Mouse (Mus musculus) MEL (cell line): ENCODE measurements around the gene Tmem86a. TPM values are rescaled to one million over a fixed set of nuclear protein-coding genes. Genes with fewer than 3 reads are reported as not detected.
A peak's percentile ranks its signal among the peaks of the same experiment; 100 is the strongest.

ENCODE experiments used
- DNase-seq: peaks from one replicate; pipeline ENCODE4 v3.0.0; 2011; ENCODE audit warnings: low read depth, low spot score
- H3K27ac ChIP-seq: 2 replicates; pipeline ENCODE4 v1.5.1; 2012; ENCODE audit warnings: low read depth, mild to moderate bottlenecking, control low read depth, low read length, moderate library complexity; ENCODE audit not compliant: control insufficient read depth
- H3K27me3 ChIP-seq, 2 experiments: fragments of 150-350 bp in 1 of 2; sonication (generic) in 1 of 2; 2 replicates each; pipeline ENCODE4 v1.6.1; 2012; ENCODE audit warnings: low read length in 2 of 2, mild to moderate bottlenecking in 2 of 2, improper control_type of control experiment in 1 of 2, moderate library complexity in 1 of 2; ENCODE audit not compliant: insufficient read depth in 2 of 2, control insufficient read depth in 1 of 2
- H3K36me3 ChIP-seq, 2 experiments: 2 replicates each; pipeline ENCODE4 v1.6.1; 2012 to 2014; ENCODE audit warnings: low read length in 2 of 2, improper control_type of control experiment in 1 of 2, inconsistent platforms in 1 of 2, mild to moderate bottlenecking in 1 of 2; ENCODE audit not compliant: insufficient read depth in 2 of 2, control insufficient read depth in 1 of 2
- H3K4me1 ChIP-seq, 2 experiments: fragments of 150-350 bp in 1 of 2; sonication (generic) in 1 of 2; 2 replicates each; pipeline ENCODE4 v1.6.1; 2012; ENCODE audit warnings: low read length in 2 of 2, improper control_type of control experiment in 1 of 2, mild to moderate bottlenecking in 1 of 2; ENCODE audit not compliant: insufficient read depth in 2 of 2, control insufficient read depth in 1 of 2
- H3K4me3 ChIP-seq, 2 experiments: fragments of 150-350 bp in 1 of 2; sonication (generic) in 1 of 2; 2 replicates each; pipeline ENCODE4 v1.5.1; 2012; ENCODE audit warnings: low read depth in 2 of 2, low read length in 2 of 2, mild to moderate bottlenecking in 2 of 2, moderate library complexity in 2 of 2, control low read depth in 1 of 2, improper control_type of control experiment in 1 of 2; ENCODE audit not compliant: control insufficient read depth in 1 of 2, insufficient read depth in 1 of 2
- H3K79me2 ChIP-seq: 2 replicates; pipeline ENCODE4 v1.6.1; 2012; ENCODE audit warnings: mild to moderate bottlenecking, low read length, moderate library complexity; ENCODE audit not compliant: control insufficient read depth, poor library complexity, insufficient read depth
- H3K9ac ChIP-seq: 2 replicates; pipeline ENCODE4 v1.6.1; 2012; ENCODE audit warnings: low read depth, mild to moderate bottlenecking, control low read depth, low read length, moderate library complexity; ENCODE audit not compliant: control insufficient read depth, poor library complexity, severe bottlenecking
- H3K9me3 ChIP-seq: fragments of 150-350 bp; sonication (generic); replicated peaks from 2 replicates; pipeline ENCODE4 v1.6.1; 2012; ENCODE audit warnings: mild to moderate bottlenecking, low read length, improper control_type of control experiment, moderate library complexity; ENCODE audit not compliant: insufficient read depth
- BHLHE40 ChIP-seq: IDR thresholded peaks from 2 replicates; pipeline ENCODE4 v1.6.1; 2012; ENCODE audit warnings: low read depth, mild to moderate bottlenecking, inconsistent platforms, low read length, improper control_type of control experiment, borderline replicate concordance
- CHD1 ChIP-seq: IDR thresholded peaks from 2 replicates; pipeline ENCODE4 v1.6.1; 2012; ENCODE audit warnings: low read depth, mild to moderate bottlenecking, inconsistent platforms, low read length, improper control_type of control experiment
- E2F4 ChIP-seq: IDR thresholded peaks from 2 replicates; pipeline ENCODE4 v1.6.1; 2011; ENCODE audit warnings: low read depth, low read length, improper control_type of control experiment, borderline replicate concordance
- ELF1 ChIP-seq: IDR thresholded peaks from 2 replicates; pipeline ENCODE4 v1.6.1; 2014; ENCODE audit warnings: low read depth, mild to moderate bottlenecking, inconsistent platforms, low read length, improper control_type of control experiment, moderate library complexity
- EP300 ChIP-seq, 2 experiments: IDR thresholded peaks; 2 replicates each; pipeline ENCODE4 v1.6.1; 2011; ENCODE audit warnings: improper control_type of control experiment in 2 of 2, low read length in 2 of 2, low read depth in 1 of 2, mild to moderate bottlenecking in 1 of 2
- GATA1 ChIP-seq: IDR thresholded peaks from 2 replicates; pipeline ENCODE4 v1.6.1; 2011; ENCODE audit warnings: low read depth, low read length, improper control_type of control experiment
- HCFC1 ChIP-seq: IDR thresholded peaks from 2 replicates; pipeline ENCODE4 v1.6.1; 2012; ENCODE audit warnings: low read depth, mild to moderate bottlenecking, inconsistent platforms, low read length, improper control_type of control experiment, moderate library complexity
- JUND ChIP-seq: IDR thresholded peaks from 2 replicates; pipeline ENCODE4 v1.6.1; 2011; ENCODE audit warnings: low read depth, mild to moderate bottlenecking, improper control_type of control experiment, low read length
- KAT2A ChIP-seq: conservative IDR thresholded peaks from 2 replicates; pipeline ENCODE4 v1.6.1; 2012; ENCODE audit warnings: low read depth, low read length, improper control_type of control experiment, inconsistent platforms
- MAFK ChIP-seq: IDR thresholded peaks from 2 replicates; pipeline ENCODE4 v1.6.1; 2011; ENCODE audit warnings: low read depth, mild to moderate bottlenecking, low read length, improper control_type of control experiment, borderline replicate concordance
- MAX ChIP-seq: IDR thresholded peaks from 2 replicates; pipeline ENCODE4 v1.6.1; 2011; ENCODE audit warnings: low read length, improper control_type of control experiment
- MEF2A ChIP-seq: IDR thresholded peaks from 2 replicates; pipeline ENCODE4 v1.6.1; 2014; ENCODE audit warnings: low read depth, mild to moderate bottlenecking, inconsistent platforms, low read length, improper control_type of control experiment; ENCODE audit not compliant: poor library complexity, insufficient replicate concordance, severe bottlenecking; ENCODE audit errors: extremely low read depth
- MXI1 ChIP-seq: IDR thresholded peaks from 2 replicates; pipeline ENCODE4 v1.6.1; 2011; ENCODE audit warnings: mild to moderate bottlenecking, low read depth, low read length, improper control_type of control experiment
- MYC ChIP-seq: IDR thresholded peaks from 2 replicates; pipeline ENCODE4 v1.6.1; 2011; ENCODE audit warnings: low read depth, mild to moderate bottlenecking, low read length, improper control_type of control experiment, moderate library complexity
- NRF1 ChIP-seq: IDR thresholded peaks from 2 replicates; pipeline ENCODE4 v1.6.1; 2014; ENCODE audit warnings: low read depth, mild to moderate bottlenecking, inconsistent platforms, low read length, improper control_type of control experiment, moderate library complexity; ENCODE audit not compliant: poor library complexity, insufficient read depth, severe bottlenecking
- POLR2A ChIP-seq, 2 experiments: IDR thresholded peaks; 2 replicates each; pipeline ENCODE4 v1.6.1; 2011 to 2012; ENCODE audit warnings: low read length in 2 of 2, mild to moderate bottlenecking in 2 of 2, control low read depth in 1 of 2, improper control_type of control experiment in 1 of 2, low read depth in 1 of 2, moderate library complexity in 1 of 2; ENCODE audit not compliant: control insufficient read depth in 1 of 2, insufficient read depth in 1 of 2, poor library complexity in 1 of 2
- POLR2AphosphoS2 ChIP-seq: IDR thresholded peaks from 2 replicates; pipeline ENCODE4 v1.6.1; 2011; ENCODE audit warnings: low read length, improper control_type of control experiment
- POLR2AphosphoS5 ChIP-seq: IDR thresholded peaks from 2 replicates; pipeline ENCODE4 v1.6.1; 2012; ENCODE audit warnings: low read depth, borderline replicate concordance, mild to moderate bottlenecking, inconsistent platforms, low read length, moderate library complexity, mixed read lengths
- RAD21 ChIP-seq: IDR thresholded peaks from 2 replicates; pipeline ENCODE4 v1.6.1; 2011; ENCODE audit warnings: mild to moderate bottlenecking, low read depth, low read length, improper control_type of control experiment
- RCOR1 ChIP-seq: IDR thresholded peaks from 2 replicates; pipeline ENCODE4 v1.6.1; 2012; ENCODE audit warnings: low read depth, mild to moderate bottlenecking, inconsistent platforms, low read length, improper control_type of control experiment
- SIN3A ChIP-seq: IDR thresholded peaks from 2 replicates; pipeline ENCODE4 v1.6.1; 2012; ENCODE audit warnings: low read length, improper control_type of control experiment, inconsistent platforms
- SMC3 ChIP-seq: IDR thresholded peaks from 2 replicates; pipeline ENCODE4 v1.6.1; 2011; ENCODE audit warnings: low read depth, low read length, improper control_type of control experiment
- TBP ChIP-seq: IDR thresholded peaks from 2 replicates; pipeline ENCODE4 v1.8.0; 2011; ENCODE audit warnings: low read depth, low read length, improper control_type of control experiment
- TCF12 ChIP-seq: IDR thresholded peaks from 2 replicates; pipeline ENCODE4 v1.6.1; 2014; ENCODE audit warnings: low read depth, mild to moderate bottlenecking, inconsistent platforms, low read length, improper control_type of control experiment, moderate library complexity
- UBTF ChIP-seq: IDR thresholded peaks from 2 replicates; pipeline ENCODE4 v1.6.1; 2012; ENCODE audit warnings: low read depth, mild to moderate bottlenecking, inconsistent platforms, low read length, improper control_type of control experiment, moderate library complexity, borderline replicate concordance; ENCODE audit not compliant: insufficient read depth
- USF2 ChIP-seq, 2 experiments: IDR thresholded peaks; 2 replicates each; pipeline ENCODE4 v1.6.1; 2011 to 2012; ENCODE audit warnings: improper control_type of control experiment in 2 of 2, low read length in 2 of 2, borderline replicate concordance in 1 of 2, inconsistent platforms in 1 of 2, low read depth in 1 of 2, mild to moderate bottlenecking in 1 of 2; ENCODE audit not compliant: insufficient read depth in 1 of 2
- polyA plus RNA-seq, 2 experiments: library from polyadenylated mRNA; stranded (reverse) in 1 of 2; unstranded in 1 of 2; fragments of >175 nt in 1 of 2; fragments of >200 nt in 1 of 2; gene quantifications; 2 replicates each; pipeline versions ENCODE4 v1.2.1 to v1.2.4; 2012; ENCODE audit warnings: low replicate concordance in 2 of 2, low read depth in 1 of 2; ENCODE audit not compliant: insufficient read length in 2 of 2, insufficient read depth in 1 of 2, missing spikeins in 1 of 2
- total RNA-seq: library from RNA; depleted of rRNA; stranded (reverse); fragments of 300-350 nt; gene quantifications from 2 replicates; pipeline ENCODE4 v1.2.3, GENCODE M21; 2012; rRNA removed

Tmem86a gene
- total RNA-seq (0.23 and 0.27 TPM in 2 replicates), polyA plus RNA-seq (under 1 TPM in 1 of 2 experiments, not detected in 1; 0.54 TPM)

- H3K27me3 ChIP-seq: peaks cover 0 to 4% of the 10 kb centered on the region in 2 experiments; a peak in 3 of 4 replicates
- no peaks in the 10 kb centered on the region for H3K9me3 ChIP-seq
- H3K27ac ChIP-seq: no peak within 1 kb of the TSS
- DNase-seq: peak; percentile 93
- H3K9ac ChIP-seq: peak within 1 kb of the TSS; percentile 59
- H3K36me3 ChIP-seq: peaks cover 0 to 7% of the 10 kb centered on the region in 2 experiments; a peak in 2 of 4 replicates
- H3K4me1 ChIP-seq: peaks cover 0 to 15% of the 10 kb centered on the region in 2 experiments; a peak in 3 of 4 replicates
- H3K79me2 ChIP-seq: no peaks in the 10 kb centered on the region
- TF ChIP-seq CHD1: no peak
- TF ChIP-seq BHLHE40: peak; percentile 64; the same call in 1 of the 2 replicates
- TF ChIP-seq KAT2A: no peak
- no peak for TF ChIP-seq MAX
- no peak for TF ChIP-seq MAFK
- no peak for TF ChIP-seq E2F4
- TF ChIP-seq RCOR1: no peak
- TF ChIP-seq ELF1: no peak
- TF ChIP-seq POLR2A (IDR thresholded peaks at IDR 0.05; ENCODE audit: control insufficient read depth in 1 of 2, insufficient read depth in 1 of 2, low read depth in 1 of 2, low read length in 2 of 2, poor library complexity in 1 of 2): peak in 1 of 2 experiments; percentile 35; a peak in 1 of 4 replicates
- TF ChIP-seq SIN3A: no peak
- TF ChIP-seq HCFC1: no peak
- peak; percentile 49; the same call in 1 of the 2 replicates for TF ChIP-seq TBP
- TF ChIP-seq NRF1: no peak
- no peak for TF ChIP-seq UBTF
- TF ChIP-seq MXI1: no peak
- no peak for TF ChIP-seq MYC
- no peak for TF ChIP-seq GATA1
- H3K4me3 ChIP-seq: peak within 1 kb of the TSS; percentile 51 to 69
These were observed at the start of gene Tmem86a for GRCm38 (mm10) chr7:47050366-47050765. Gene Tmem86a, plus strand, starts transcription at chr7:47050601.

GRCm38 (mm10) chr7:47000644-47000983 lies 49.8 kb upstream of the Tmem86a start:
- TF ChIP-seq MEF2A (no peak), CHD1 (no peak), USF2 (IDR thresholded peaks at IDR 0.05; ENCODE audit: borderline replicate concordance in 1 of 2, insufficient read depth in 1 of 2, low read depth in 1 of 2, low read length in 2 of 2) (no peak), POLR2AphosphoS2 (no peak), EP300 (IDR thresholded peaks at IDR 0.05; ENCODE audit: low read depth in 1 of 2, low read length in 2 of 2) (no peak), GATA1 (no peak), POLR2AphosphoS5 (no peak), JUND (no peak), SMC3 (no peak), TCF12 (no peak), RAD21 (no peak), TBP (no peak), BHLHE40 (no peak), HCFC1 (no peak), ELF1 (no peak)
- Histone ChIP-seq H3K27me3 (no peaks in the 10 kb centered on the region), H3K4me3 (no peak overlapping the region), H3K79me2 (peaks cover 22% of the 10 kb centered on the region), H3K36me3 (peaks cover 9 to 39% of the 10 kb centered on the region in 2 experiments), H3K9ac (no peak overlapping the region), H3K4me1 (peaks cover 12 to 28% of the 10 kb centered on the region in 2 experiments), H3K9me3 (no peaks in the 10 kb centered on the region), H3K27ac (no peak overlapping the region)
- no peak for DNase-seq
